Mouse (Mus musculus) hindbrain, postnatal 0 days (tissue): ENCODE measurements around the gene Gm10553. TPM values are rescaled to one million over a fixed set of nuclear protein-coding genes. Genes with fewer than 3 reads are reported as not detected.
A peak's percentile ranks its signal among the peaks of the same experiment; 100 is the strongest.
"Not testable (repeated sequence)": the region's sequence is repeated elsewhere in the genome, so short reads cannot be mapped to it uniquely, and the experiment has no call there.

Source experiments
- ATAC-seq: fragments of 200-750 bp; cut with Nextera tagmentation; 2 replicates; pipeline ENCODE4 v1.8.0; 2017; ENCODE audit warnings: mild to moderate bottlenecking, moderate TSS enrichment, moderate library complexity
- DNase-seq: peaks from one replicate; pipeline ENCODE4 v3.0.0-alpha.2; 2015; ENCODE audit warnings: low spot score
- H3K27ac ChIP-seq: fragments of 300-500 bp; sonication (generic); 2 replicates; pipeline ENCODE4 v1.5.1; 2014; ENCODE audit warnings: mild to moderate bottlenecking
- H3K27me3 ChIP-seq: fragments of 300-500 bp; sonication (generic); 2 replicates; pipeline ENCODE4 v1.6.1; 2014; ENCODE audit warnings: low read length, mixed read lengths; ENCODE audit not compliant: insufficient read depth
- H3K36me3 ChIP-seq: fragments of 300-500 bp; sonication (generic); 2 replicates; pipeline ENCODE4 v1.6.1; 2014; ENCODE audit warnings: low read length, mixed read lengths; ENCODE audit not compliant: insufficient read depth
- H3K4me1 ChIP-seq: fragments of 300-500 bp; sonication (generic); 2 replicates; pipeline ENCODE4 v1.6.1; 2014; ENCODE audit warnings: antibody characterized with exemption, low read length, mixed read lengths; ENCODE audit not compliant: insufficient read depth
- H3K4me2 ChIP-seq: fragments of 300-500 bp; sonication (generic); 2 replicates; pipeline ENCODE4 v1.6.1; 2014; ENCODE audit warnings: low read depth, mild to moderate bottlenecking, low read length, moderate library complexity, mixed read lengths
- H3K4me3 ChIP-seq: fragments of 300-500 bp; sonication (generic); 2 replicates; pipeline ENCODE4 v1.5.1; 2014; ENCODE audit warnings: low read length
- H3K9ac ChIP-seq: fragments of 300-500 bp; sonication (generic); replicated peaks from 2 replicates; pipeline ENCODE4 v1.6.1; 2014; ENCODE audit warnings: mild to moderate bottlenecking, low read length, moderate library complexity, mixed read lengths
- H3K9me3 ChIP-seq: fragments of 300-500 bp; sonication (generic); 2 replicates; pipeline ENCODE4 v1.6.1; 2016; ENCODE audit warnings: low read length, mixed read lengths
- CTCF ChIP-seq: IDR thresholded peaks from 2 replicates; pipeline ENCODE4 v1.5.1; 2016; ENCODE audit warnings: antibody characterized with exemption, control low read depth, low read depth
- WGBS: fragments of 180-500 bp; shearing (Covaris S2); extraction: QIAGEN DNeasy Blood & Tissue Kit; methylation state at CpG from one replicate; pipeline ENCODE4 v1.1.7; 2014; 5-methylcytosine and 5-hydroxymethylcytosine counted together
- polyA plus RNA-seq: library from polyadenylated mRNA; unstranded; fragments of >200 nt; fragmentation: Nextera tagmentation; extraction: Ambion mirVana; gene quantifications from 2 replicates; pipeline ENCODE4 v1.2.1, GENCODE M21; 2015
- total RNA-seq: library from RNA; depleted of rRNA; stranded (reverse); fragments of >200 nt; gene quantifications from 2 replicates; pipeline ENCODE4 v1.2.3, GENCODE M21; 2014; rRNA removed

The Gm10553 gene
- total and polyA plus RNA-seq, 2 experiments from 2014 or later, result not detected

DNA sequence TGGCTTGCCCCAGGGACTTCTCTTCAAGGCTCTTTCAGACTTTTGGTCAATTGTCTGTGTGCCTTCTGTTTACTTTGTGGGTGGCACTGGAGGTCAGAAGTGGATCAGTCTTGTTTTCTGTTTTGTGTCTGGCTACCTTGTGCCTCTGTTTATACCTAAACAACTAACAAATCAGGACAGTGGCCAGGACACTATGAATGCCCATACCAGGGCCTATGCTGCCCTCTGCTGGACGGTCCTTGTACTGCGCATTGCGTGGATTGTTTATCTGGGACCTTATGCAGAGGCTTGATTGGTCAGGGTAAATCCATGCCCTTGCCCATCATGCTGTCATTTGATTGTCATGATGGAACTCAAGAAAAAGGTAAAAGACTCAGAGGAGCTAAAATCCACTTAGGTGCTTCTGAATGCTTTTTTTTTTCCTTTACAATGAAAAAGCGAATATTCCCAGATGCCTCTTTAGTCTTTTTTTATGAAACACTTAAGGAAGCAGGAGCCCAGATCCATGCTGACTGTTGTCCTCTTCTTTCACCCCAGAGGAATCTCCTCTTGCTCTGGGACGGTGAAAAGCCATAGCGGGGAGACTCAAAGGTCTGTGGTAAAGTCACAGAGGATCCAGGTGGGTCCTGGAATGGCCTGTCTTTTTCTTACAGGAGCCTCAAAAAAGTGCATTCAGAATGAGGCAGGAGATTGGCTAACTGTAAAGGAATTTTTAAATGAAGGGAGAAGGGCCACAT lies 14.9 kb downstream of the Gm10553 start:
- not testable (repeated sequence) for H3K4me2 ChIP-seq, ATAC-seq, H3K4me1 ChIP-seq, DNase-seq, H3K9ac ChIP-seq, H3K27me3 ChIP-seq, H3K4me3 ChIP-seq, H3K9me3 ChIP-seq, H3K36me3 ChIP-seq, H3K27ac ChIP-seq
- 57% methylated on average over 6 of the region's 6 CpGs for WGBS
- peak; percentile 43 for TF ChIP-seq CTCF

DNA sequence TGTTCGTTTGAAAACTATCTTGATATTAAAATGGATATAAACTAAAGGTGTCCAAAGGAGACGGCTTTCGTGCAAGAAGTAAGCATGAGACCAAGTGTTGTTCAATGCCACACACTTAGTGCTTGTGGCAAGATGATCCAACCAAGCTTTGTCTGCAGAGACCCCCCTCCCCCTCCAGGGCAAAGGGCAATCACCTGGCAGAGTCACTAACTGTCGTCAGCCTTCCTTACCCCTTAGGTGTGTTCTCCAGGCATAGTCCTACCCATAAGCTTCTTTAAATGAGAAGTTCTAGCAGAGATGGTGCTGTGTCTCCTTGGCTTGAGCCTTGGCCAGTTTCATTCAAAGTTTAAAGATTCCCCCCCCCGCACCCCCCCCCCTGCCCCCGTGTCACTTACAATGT lies 17.6 kb downstream of the Gm10553 start:
- not testable (repeated sequence) for H3K27me3 ChIP-seq, H3K4me2 ChIP-seq, H3K4me1 ChIP-seq, H3K4me3 ChIP-seq, H3K27ac ChIP-seq, H3K9ac ChIP-seq, H3K9me3 ChIP-seq, H3K36me3 ChIP-seq, DNase-seq, ATAC-seq
- 65% methylated on average over 4 of the region's 6 CpGs for WGBS

DNA sequence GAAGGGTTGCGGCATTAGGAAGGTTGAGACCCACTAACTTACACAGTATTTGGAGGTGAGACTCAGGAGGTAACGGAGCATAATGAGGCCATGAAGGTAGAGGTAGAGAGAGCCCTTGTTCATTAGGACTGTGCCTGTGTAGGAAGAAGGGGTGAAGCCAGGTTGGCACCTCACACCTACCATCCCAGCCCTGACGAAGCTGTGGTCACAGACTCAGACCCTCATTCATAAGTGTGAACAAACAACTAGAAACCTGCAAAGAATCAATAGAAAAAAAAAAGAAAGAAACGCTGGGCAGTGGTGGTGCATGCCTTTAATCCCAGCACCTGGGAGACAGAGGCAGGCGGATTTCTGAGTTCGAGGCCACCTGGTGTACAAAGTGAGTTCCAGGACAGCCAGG lies 18.4 kb downstream of the Gm10553 start:
- not testable (repeated sequence) for H3K4me3 ChIP-seq, H3K27me3 ChIP-seq, H3K4me1 ChIP-seq, H3K36me3 ChIP-seq, ATAC-seq, H3K9me3 ChIP-seq, DNase-seq, H3K9ac ChIP-seq, H3K4me2 ChIP-seq, H3K27ac ChIP-seq
- 69% methylated on average over 5 of the region's 6 CpGs for WGBS

DNA sequence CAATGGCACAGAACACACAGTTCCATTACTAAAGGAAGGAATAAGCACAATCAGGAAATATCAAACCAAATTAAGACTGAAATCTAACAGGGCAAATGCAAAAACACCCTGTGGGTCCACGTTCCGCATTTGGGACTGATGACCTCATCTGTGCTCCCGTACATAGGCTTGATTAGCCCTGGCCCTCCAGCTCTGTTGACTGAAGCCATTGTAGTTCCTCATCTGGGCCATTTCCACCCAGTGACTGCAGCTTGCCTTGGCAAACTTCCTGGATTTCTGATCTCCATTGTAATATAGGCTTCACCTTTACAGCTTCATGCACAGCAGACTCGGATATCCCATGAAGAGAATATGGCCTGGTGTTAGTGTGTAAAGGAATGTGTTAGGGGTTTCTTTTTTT lies 21.9 kb downstream of the Gm10553 start:
- not testable (repeated sequence) for H3K9me3 ChIP-seq, H3K4me2 ChIP-seq, H3K4me1 ChIP-seq, DNase-seq, H3K27ac ChIP-seq, H3K36me3 ChIP-seq, H3K4me3 ChIP-seq, ATAC-seq, H3K9ac ChIP-seq, H3K27me3 ChIP-seq
- WGBS, result 90% methylated on average over 4 of the region's 4 CpGs

DNA sequence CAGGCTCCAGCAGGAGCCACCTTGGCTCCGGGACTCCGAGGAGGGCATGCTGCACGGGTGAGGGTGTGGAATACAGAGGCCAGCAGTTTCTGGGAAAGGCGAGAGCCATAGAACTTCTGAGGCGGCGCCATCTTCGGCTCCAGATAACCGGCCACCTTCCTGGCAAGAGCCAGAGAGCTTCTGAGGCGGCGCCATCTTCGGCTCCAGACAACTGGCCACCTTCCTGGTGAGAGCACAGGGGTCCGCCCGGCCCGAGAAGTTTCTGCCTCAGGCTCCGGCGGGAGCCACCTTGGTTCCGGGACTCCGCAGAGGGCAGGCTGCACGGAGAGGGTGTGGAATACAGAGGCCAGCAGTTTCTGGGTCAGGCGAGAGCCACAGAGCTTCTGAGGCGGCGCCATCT lies 33.7 kb downstream of the Gm10553 start:
- not testable (repeated sequence) for H3K27ac ChIP-seq, H3K9me3 ChIP-seq, H3K4me3 ChIP-seq, ATAC-seq, H3K4me1 ChIP-seq, H3K27me3 ChIP-seq, H3K4me2 ChIP-seq, DNase-seq, H3K36me3 ChIP-seq, H3K9ac ChIP-seq
- 94% methylated on average over 18 of the region's 22 CpGs for WGBS

Other genes with a start within 250 kb of the Gm10553 start
- gene Slc16a14, start 165.0 kb upstream of the Gm10553 start, total RNA-seq, result 15.7 and 20.3 TPM in 2 replicates
- gene Slc16a14, start 165.0 kb upstream of the Gm10553 start, polyA plus RNA-seq, result 14.5 and 16.2 TPM in 2 replicates
- not detected in 2 replicates for gene A530032D15Rik, start 9.7 kb downstream of the Gm10553 start, total RNA-seq
- gene A530032D15Rik, start 9.7 kb downstream of the Gm10553 start, polyA plus RNA-seq, result not detected in 2 replicates
- not detected in 2 replicates for gene C130026I21Rik, start 170.4 kb downstream of the Gm10553 start, total RNA-seq
- gene C130026I21Rik, start 170.4 kb downstream of the Gm10553 start, polyA plus RNA-seq, result 0.16 and 0.23 TPM in 2 replicates